Mouse (Mus musculus): ENCODE measurements around the gene Pim3.

Pim3 gene

GRCm38 (mm10) chr15:88837199-88837932, 24.6 kb upstream of the Pim3 start:
- peak; percentile 97 for DNase-seq (ENCODE audit: low read depth, low spot score)

- DNase-seq (ENCODE audit: low read depth, low spot score), result peak; percentile 82
Observed at GRCm38 (mm10) chr15:88837977-88838376, 24.0 kb upstream of the Pim3 start.

GRCm38 (mm10) chr15:88839271-88839670, 22.7 kb upstream of the Pim3 start:
- no peak for DNase-seq (ENCODE audit: low read depth, low spot score)

- no peak for DNase-seq (ENCODE audit: low read depth, low spot score)
Observed at GRCm38 (mm10) chr15:88840126-88840525, 21.9 kb upstream of the Pim3 start.

- no peak for DNase-seq (ENCODE audit: low read depth, low spot score)
Observed at GRCm38 (mm10) chr15:88841160-88841559, 20.8 kb upstream of the Pim3 start.

- DNase-seq (ENCODE audit: low read depth, low spot score), result no peak
Observed at GRCm38 (mm10) chr15:88841580-88842299, 20.2 kb upstream of the Pim3 start.

- no peak for DNase-seq (ENCODE audit: low read depth, low spot score)
Observed at GRCm38 (mm10) chr15:88842300-88842673, 19.7 kb upstream of the Pim3 start.

- no peak for DNase-seq (ENCODE audit: low read depth, low spot score)
Observed at GRCm38 (mm10) chr15:88843486-88844097, 18.4 kb upstream of the Pim3 start.

- DNase-seq (ENCODE audit: low read depth, low spot score), result no peak
Observed at GRCm38 (mm10) chr15:88844966-88845365, 17.0 kb upstream of the Pim3 start.

GRCm38 (mm10) chr15:88848661-88849060, 13.3 kb upstream of the Pim3 start:
- no peak for DNase-seq (ENCODE audit: low read depth, low spot score)

- DNase-seq (ENCODE audit: low read depth, low spot score), result no peak
Observed at GRCm38 (mm10) chr15:88849621-88850020, 12.4 kb upstream of the Pim3 start.

- no peak for DNase-seq (ENCODE audit: low read depth, low spot score)
Observed at GRCm38 (mm10) chr15:88850146-88850826, 11.7 kb upstream of the Pim3 start.

- DNase-seq (ENCODE audit: low read depth, low spot score), result no peak
Observed at GRCm38 (mm10) chr15:88851076-88851475, 10.9 kb upstream of the Pim3 start.

- no peak for DNase-seq (ENCODE audit: low read depth, low spot score)
Observed at GRCm38 (mm10) chr15:88851507-88852149, 10.4 kb upstream of the Pim3 start.

- no peak for DNase-seq (ENCODE audit: low read depth, low spot score)
Observed at GRCm38 (mm10) chr15:88853106-88853505, 8.9 kb upstream of the Pim3 start.

- peak; percentile 38 for DNase-seq (ENCODE audit: low read depth, low spot score)
Observed at GRCm38 (mm10) chr15:88854119-88854968, 7.6 kb upstream of the Pim3 start.

- no peak for DNase-seq (ENCODE audit: low read depth, low spot score)
Observed at GRCm38 (mm10) chr15:88854969-88855830, 6.8 kb upstream of the Pim3 start.

GRCm38 (mm10) chr15:88855896-88856417, 6.0 kb upstream of the Pim3 start:
- DNase-seq (ENCODE audit: low read depth, low spot score), result no peak

GRCm38 (mm10) chr15:88856613-88857012, 5.4 kb upstream of the Pim3 start:
- DNase-seq (ENCODE audit: low read depth, low spot score), result no peak
